Mouse (Mus musculus) brain, embryonic 14.5 days (tissue): ENCODE measurements around the gene Nelfe. TPM values are rescaled to one million over a fixed set of nuclear protein-coding genes. Genes with fewer than 3 reads are reported as not detected.

Source experiments
- DNase-seq: peaks from one replicate; pipeline ENCODE4 v3.0.0-alpha.2; 2011; ENCODE audit warnings: low read depth
- CTCF ChIP-seq: fragments of 200-500 bp; IDR thresholded peaks from 2 replicates; pipeline ENCODE4 v1.5.1; 2012; ENCODE audit warnings: inconsistent platforms, mild to moderate bottlenecking, moderate library complexity, borderline replicate concordance; ENCODE audit not compliant: insufficient read depth, insufficient read length; ENCODE audit errors: extremely low read depth
- POLR2A ChIP-seq: fragments of 200-500 bp; IDR thresholded peaks from 2 replicates; pipeline ENCODE4 v1.6.1; 2012; ENCODE audit warnings: mild to moderate bottlenecking, inconsistent platforms, borderline replicate concordance; ENCODE audit not compliant: poor library complexity, insufficient read depth, insufficient read length, severe bottlenecking; ENCODE audit errors: extremely low read depth
- polyA plus RNA-seq: library from polyadenylated mRNA; depleted of rRNA; stranded (reverse); fragments of >200 nt; gene quantifications from 2 replicates; pipeline ENCODE4 v1.2.3, GENCODE M21; 2012

The Nelfe gene
- polyA plus RNA-seq, 1 experiment: 62.1 TPM

DNA sequence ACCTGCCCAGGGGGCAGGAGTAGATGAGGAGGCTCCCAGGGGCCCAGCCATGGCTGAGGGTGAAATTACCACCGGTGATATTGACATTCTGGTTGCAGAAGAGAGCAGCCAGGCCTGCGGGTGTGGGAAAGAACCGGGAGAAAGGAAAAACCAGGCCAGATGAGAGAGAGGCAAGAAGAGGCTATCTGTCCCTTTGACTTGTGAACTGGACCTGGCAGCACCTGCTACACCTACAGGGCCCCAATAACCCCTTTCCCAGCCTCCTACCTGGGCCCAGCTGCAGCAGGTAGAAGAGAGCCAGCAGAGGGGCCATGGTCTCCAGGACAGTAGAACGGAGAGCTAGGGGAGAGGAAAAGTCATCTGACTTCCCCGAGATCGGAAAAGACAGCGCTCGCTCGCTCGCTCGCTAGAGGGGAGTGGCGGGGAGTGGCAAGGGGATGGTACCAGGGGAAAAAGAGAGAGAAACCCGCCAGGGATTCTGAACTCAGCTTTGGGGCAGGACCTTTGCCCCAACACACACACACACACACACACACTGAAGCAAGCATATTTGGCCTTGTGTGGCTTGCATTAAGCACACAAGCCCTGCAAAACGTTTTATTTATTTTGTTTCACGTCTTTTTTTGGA, 31.6 kb downstream of the Nelfe start, which contains the start of gene Gm20547:
Gene Gm20547 (minus strand): TSS at position 360 of the 628 bp plus-strand sequence.
- TF ChIP-seq POLR2A (no peak), CTCF (no peak)
- no peak for DNase-seq

DNA sequence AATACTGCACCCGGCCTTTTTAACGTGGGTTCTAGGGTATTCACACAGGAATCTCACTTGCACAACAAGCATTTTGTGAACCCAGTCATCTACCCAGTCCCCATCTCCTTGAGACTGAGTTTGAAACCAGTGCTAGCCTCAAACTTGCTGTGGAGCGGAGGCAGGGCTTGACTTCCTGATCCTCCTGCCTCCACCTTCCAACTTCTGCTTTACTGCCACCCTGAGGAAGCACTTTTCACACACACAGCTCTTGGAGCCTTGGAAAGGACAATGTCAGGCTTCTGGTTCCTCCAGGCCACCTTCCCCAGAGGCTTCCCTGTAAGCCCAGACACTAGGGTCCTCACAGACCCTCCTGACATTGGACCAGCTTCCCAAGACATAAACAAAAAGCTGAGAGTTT, 33.1 kb downstream of the Nelfe start:
- TF ChIP-seq POLR2A (no peak), CTCF (no peak)
- no peak for DNase-seq

DNA sequence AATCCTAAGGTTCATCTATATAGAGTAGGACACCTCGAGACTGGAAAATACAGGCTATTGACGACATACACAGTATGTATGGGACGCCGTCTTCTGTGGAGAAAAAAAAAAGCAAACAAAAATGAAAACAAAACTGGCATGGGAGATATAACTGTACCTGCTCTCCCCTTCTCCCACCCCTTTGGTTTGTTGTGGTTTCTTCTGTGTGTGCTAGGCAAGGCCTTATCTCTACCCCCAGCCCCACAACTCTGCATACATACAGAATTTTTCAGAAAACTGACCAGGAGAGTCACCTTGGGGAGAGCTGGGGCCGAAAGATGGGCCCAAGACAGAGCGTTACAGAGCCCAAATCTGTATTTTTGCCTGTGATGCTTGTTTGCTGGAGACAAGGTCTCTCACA, 34.5 kb downstream of the Nelfe start:
- DNase-seq: no peak
- TF ChIP-seq CTCF: no peak
- TF ChIP-seq POLR2A: no peak

DNA sequence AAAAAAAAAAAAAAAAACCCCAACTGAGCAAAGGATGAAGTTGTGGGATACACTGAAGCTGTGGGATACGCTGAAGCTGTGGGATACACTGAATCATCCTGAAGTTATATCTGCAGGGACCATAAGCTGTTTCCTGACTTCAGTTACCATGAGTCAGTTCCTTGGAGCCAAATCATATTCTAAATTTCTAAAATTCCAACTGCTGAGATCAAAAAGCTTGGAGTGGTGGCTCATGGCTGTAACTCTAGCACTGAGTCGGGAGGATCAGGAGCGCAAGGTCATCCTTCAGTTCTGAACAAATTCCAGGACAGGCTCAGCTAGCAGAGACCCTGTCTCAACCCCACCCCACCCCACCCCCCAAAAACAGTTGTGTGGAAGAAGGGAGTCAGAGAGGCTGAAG, 35.4 kb downstream of the Nelfe start:
- no peak for TF ChIP-seq POLR2A
- TF ChIP-seq CTCF: no peak

DNA sequence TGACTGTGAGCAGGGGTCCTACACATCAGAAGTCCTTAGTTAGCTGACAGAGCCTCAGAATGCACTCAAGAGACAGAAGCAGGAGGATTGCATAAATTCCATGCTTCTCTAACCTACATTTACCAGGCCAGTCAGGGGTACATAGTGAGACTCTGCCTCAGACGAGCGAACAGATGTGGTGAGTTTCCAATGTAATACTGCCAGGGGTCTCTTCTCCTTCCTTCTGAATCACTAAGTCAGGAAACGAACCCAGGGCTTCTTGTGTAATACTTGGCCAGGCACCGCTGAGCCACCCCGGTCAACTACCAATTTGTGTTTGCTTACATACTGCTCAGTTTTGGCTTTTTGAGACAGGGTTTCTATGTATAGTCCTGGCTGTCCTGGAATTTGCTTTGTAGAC, 37.8 kb downstream of the Nelfe start:
- TF ChIP-seq CTCF: no peak
- no peak for TF ChIP-seq POLR2A
- no peak for DNase-seq

More for the DNA sequence above, 35.4 kb downstream of the Nelfe start:
- DNase-seq: no peak

DNA sequence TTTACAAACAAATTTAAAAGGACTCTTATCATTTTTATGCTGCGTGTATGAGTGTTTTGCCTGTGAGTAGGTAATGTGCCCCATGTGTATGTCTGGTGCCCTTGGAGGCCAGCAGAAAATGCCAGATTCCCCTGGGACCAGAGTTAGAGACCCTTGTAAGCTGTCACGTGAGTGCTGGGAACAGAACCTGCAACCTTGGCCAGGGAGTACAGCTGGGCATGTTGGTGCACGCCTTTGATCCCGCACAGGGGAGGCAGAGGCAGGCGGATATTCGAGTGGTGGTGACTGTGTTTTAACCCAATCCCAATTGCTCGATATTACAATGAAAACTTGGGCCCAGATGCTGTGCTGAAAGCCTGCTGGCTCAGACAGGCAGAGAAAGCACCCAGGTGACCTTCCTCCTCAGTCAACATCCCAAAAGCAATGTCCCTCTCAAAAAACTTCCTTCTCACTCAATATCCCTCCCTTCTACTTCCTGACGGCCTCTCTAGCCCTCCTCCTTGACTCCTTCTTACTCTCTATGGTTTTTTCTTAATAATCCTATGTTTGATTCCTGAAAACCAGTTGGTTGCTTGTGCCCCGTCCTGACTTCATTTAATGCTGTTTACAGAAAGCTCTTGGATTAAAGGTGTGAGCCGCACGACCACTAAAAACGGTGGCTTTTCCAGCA, 40.0 kb downstream of the Nelfe start:
- no peak for DNase-seq
- TF ChIP-seq POLR2A (no peak), CTCF (no peak)

DNA sequence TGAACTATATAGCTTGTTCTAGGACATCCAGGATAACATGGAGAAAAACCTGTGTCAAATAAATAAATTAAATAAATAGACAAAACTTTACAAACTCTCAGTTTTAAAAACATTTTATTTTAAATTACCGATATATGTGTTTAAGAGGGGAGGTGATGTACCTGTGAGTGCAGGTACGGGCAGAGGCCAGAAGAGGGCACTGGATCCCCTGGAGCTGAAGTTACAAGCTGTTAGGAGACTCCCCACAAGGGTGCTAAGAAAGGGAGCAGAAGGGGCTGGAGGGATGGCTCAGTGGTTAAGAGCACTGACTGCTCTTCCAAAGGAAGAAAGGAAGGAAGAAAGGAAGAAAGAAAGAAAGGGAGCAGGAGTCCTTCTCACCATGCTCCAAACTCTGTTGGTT, 41.2 kb downstream of the Nelfe start:
- no peak for DNase-seq
- no peak for TF ChIP-seq CTCF
- no peak for TF ChIP-seq POLR2A

DNA sequence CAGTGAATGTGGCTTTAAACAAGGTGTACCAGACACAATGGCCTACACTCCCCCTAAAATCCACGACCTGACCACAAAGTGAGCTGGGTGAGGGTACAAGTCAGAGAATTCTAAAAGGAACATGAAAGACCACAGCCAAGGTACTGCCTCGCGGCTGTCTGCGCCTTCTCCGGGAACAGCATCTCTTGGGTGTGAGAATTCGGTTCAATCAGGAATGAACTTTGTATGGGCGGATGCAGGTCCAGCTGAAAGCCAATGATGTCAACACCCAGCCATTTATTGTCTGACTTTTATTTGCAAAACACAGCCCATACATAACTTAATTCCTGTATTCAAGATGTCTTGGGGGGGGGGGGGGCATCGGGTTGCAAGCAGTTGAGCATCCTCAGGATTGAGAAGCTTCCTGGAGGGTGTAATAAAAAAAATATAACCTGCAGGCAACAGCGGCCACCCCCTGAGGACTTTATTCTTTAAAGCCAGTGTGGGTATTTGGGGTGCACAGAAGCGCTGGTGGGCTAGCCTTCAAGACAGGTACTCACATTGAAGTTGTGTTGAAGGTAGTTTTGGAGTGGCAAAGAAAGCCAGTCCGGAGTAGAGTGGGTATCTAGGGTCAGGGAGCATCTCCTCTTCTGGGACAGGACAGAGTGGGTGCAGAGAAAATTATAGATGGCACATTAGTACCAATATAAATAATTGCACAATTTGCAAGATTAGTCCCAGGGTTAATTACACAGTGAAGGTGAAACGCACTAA, 43.1 kb downstream of the Nelfe start:
- DNase-seq: no peak
- TF ChIP-seq POLR2A (no peak), CTCF (no peak)

DNA sequence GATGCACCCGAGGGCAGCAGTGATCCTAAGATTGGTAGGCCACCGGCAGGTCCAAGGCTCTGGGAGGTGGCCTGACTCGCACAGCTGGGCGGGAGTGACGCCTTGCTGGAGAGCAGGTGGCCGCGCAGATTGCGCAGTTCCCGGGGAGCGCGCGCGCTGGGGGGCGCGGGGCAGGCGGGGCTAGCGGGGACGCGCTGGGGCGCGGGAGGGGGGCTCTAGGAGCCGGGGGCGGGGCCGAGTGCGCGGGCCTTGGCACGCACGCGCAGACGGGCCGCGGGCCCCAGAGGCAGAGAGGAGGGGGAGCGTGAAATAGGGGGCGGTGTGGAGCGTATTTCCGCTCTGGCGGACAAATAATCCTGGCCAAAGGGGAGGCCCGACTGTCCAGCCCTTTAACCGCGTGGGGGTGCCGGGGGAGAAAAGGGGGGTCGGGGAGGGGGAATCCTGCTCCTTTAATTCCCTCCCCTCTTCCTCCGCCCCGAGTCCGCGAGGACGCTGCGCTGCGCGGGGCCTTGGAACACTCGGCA, 43.9 kb downstream of the Nelfe start:
- TF ChIP-seq POLR2A (peak; percentile 40; the same call in 1 of the 2 replicates), CTCF (peak; percentile 10; the same call in 1 of the 2 replicates)

DNA sequence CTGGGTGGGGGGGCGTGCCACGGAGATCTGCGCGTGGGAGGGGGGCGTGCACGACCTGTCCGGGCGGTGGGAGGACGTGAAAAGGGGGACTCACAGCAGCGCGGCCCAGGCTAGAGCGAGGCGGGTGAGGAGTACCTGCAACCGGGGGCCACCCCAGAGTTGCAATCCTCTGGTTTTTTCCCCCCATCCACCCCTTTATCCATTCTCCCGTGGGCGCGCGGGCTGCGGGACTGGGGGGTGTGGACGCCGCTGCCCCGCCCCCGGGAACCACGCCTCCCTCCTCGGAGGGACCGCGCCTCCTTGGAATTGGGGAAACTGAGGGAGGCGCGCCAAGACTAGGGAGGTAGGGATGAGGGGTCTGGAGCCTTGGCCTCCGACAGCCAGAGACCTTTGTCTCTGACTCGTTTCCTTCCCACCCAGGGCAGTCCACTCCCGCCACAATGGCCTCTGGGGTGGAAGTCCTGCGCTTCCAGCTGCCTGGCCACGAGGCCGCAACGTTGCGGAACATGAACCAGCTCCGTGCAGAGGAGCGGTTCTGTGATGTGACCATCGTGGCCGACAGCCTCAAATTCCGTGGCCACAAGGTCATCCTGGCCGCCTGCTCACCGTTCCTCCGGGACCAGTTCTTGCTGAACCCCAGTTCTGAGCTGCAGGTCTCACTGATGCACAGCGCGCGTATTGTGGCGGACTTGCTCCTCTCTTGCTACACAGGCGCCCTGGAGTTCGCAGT, 44.8 kb downstream of the Nelfe start:
- TF ChIP-seq POLR2A (0 out of 2 replicates have a peak, but pooled peaks have one; percentile 3), CTCF (no peak)
- DNase-seq: peak; percentile 57

More for the DNA sequence above, 43.9 kb downstream of the Nelfe start:
- peak; percentile 99 for DNase-seq
